Mouse (Mus musculus): ENCODE results near the gene 0610030E20Rik.

0610030E20Rik gene

GRCm38 (mm10) chr6:72347166-72347941 lies at the start of gene 0610030E20Rik:
TSS of gene 0610030E20Rik (plus strand) at chr6:72347317.
- no peak for DNase-seq (ENCODE audit: low spot score)

GRCm38 (mm10) chr6:72297825-72298224 lies 49.3 kb upstream of the 0610030E20Rik start:
- DNase-seq (ENCODE audit: low spot score), result no peak

GRCm38 (mm10) chr6:72302349-72302925 lies 44.7 kb upstream of the 0610030E20Rik start:
- no peak for DNase-seq (ENCODE audit: low spot score)

DNA sequence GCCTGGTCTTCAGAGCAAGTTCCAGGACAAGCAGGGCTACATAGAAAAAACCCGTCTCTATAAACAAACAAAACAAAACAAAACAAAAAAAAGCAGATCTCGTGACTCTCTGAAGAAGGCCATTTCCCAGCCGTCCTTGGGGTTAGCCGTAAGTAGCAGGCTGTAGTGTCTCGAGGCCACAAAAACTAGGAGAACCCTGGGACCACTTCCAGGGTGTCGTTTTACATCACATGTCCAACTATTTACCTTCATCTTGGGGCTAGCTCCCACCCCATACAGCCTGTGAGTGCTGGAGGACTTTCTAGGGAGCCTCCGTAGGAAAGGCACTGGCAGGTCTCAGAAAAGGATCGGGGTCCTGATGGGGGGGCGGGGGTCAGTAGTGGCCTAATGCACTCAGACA lies 43.6 kb upstream of the 0610030E20Rik start:
- DNase-seq (ENCODE audit: low spot score), result no peak

DNA sequence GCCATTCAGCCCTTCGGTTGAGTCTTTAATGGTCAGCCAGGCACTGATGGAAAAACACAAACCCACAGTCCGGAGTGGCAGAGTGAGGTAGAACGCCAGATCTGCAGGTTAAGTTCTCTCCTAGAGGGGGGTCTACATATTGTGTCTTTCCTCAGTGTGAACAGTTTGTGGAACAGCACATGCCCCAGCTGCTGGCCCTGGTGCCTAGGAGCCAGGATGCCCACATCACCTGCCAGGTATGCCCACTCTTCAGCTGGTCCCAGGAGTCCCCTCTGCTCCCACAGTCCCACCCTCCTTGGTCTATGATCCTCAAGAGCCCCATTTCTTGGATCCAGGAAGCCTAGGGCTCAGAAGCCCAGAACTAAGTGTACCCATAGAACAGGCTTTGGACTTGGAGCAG lies 34.9 kb upstream of the 0610030E20Rik start:
- DNase-seq (ENCODE audit: low spot score), result no peak

DNA sequence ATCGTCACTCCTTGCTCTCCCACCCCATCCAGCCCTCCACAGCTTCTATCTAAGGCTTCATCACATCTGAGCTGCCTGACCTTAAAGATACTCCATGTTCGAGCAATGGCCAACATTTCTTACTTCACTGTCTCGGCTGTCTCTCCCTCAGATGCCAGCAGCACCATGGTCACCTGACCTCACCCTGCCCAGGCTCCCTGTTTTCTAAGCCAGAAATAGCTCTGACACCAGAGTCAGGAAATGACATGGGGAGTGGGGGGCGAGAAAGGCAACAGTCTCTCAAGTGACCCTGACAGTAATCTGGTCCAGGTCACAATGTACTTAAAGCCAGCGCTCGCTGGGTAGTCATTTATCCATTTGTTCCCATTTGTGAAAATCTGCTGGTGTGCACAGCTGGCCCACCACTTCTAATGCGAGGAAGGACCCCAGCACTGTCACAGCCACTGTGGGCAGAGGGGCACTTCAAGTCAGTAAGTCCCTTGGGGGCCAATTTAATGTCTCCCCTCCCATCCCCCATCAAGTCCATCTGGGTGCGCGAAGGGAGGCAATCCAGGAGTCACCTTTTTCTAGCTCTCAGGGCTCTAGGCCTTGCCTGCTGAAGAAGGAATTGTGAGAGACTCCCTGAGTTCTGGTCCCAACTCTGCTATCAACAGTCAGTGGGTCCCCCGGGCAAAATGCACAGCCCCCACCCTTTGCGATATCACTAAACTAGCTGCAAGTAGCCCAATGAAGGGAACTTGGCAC lies 33.8 kb upstream of the 0610030E20Rik start:
- no peak for DNase-seq (ENCODE audit: low spot score)

GRCm38 (mm10) chr6:72315384-72315783 lies 31.7 kb upstream of the 0610030E20Rik start:
- DNase-seq (ENCODE audit: low spot score), result no peak

DNA sequence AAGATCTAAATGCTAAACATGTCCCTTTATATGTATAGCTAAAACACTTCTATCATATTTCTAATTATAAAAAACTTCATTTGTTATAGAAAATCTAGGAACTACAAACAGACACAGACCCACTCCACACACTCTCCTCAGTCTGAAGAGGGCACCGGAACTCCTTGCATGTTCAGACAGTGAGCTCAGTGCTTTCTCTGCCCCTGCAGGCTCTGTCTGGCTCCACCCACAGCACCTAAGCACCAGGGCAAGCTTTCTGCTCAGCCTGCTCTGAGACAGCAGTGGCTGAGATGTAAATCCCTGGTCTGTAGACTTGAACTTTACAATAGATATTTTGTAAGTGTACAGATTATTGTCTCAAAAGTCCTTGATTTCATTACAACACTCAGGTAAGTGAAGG lies 31.1 kb upstream of the 0610030E20Rik start:
- no peak for DNase-seq (ENCODE audit: low spot score)

DNA sequence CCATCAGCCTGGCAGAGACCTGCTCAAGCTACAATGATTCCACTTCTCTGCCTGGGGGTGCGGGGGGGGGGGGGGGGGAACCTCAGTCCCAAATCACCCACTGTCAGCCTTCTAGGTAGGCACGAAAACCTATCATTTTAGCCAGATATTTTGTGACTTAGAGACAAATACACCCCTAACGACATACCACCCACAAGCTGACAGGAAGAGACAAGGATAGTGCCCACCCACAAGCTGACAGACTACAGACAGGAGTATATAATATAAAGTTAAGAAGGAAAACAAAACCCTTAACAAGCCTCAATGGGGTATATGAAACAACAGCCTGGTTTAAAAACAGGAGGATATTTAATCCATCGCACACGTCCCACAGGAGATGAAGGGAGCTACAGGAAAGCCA lies 28.7 kb upstream of the 0610030E20Rik start:
- DNase-seq (ENCODE audit: low spot score), result no peak

DNA sequence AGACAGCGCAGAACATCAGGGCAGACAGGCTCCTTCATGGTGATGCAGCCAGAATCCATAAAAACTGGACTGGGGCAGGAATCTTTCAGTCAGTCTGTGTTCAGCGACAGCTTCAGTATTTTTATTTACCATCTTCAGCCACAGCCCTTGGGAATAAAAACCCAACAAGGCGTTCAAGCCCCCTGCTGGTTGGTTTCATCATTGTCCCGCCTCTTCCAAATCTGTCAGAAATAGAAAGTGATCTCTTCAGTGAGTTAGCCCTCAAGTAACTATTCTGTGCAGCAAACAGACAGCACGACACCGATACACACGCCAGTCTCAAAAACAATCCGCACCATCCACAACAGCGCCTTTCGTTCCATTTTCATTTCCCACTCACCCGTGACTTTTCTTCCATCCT lies 28.1 kb upstream of the 0610030E20Rik start:
- peak; percentile 38 for DNase-seq (ENCODE audit: low spot score)

DNA sequence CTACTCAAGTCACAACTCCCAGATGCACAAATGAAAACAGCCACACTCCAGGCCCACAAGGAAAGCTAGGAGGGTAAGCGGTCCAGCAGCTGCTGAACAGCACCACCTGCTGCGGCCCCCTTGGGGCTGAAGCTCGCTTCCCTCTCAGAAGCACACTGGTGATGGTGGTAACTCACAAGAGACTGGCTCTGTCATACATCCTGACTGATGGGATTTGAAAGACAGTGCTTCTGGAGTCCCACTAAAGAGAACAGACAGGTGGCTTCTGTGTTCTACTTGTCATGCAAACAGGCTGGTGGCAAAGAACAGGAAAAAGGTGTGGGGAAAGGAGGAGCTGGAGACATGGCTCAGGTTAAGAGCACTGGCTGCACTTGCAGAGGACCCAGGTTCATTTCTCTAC lies 24.2 kb upstream of the 0610030E20Rik start:
- DNase-seq (ENCODE audit: low spot score), result no peak

- no peak for DNase-seq (ENCODE audit: low spot score)
Observed at GRCm38 (mm10) chr6:72323786-72324508, 23.2 kb upstream of the 0610030E20Rik start.

DNA sequence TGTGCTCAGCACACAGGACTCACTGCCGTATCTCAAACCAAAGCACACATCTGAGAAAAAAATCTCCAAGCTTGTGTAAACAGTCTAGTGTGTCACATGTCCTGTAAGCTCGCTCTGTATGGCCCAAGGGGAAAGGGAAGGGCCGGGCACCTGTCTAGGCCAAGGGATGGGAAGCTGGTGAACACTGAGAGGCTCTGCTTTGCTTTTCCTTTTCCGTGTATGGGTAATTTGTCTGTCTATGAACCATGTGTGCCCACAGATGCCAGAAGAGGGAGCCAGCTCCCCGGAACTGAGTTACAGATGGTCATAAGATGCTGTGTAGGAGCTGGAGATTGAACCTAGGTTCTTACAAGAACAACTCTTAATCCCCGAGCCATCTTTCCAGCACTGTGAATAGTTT lies 20.8 kb upstream of the 0610030E20Rik start:
- DNase-seq (ENCODE audit: low spot score), result no peak

- DNase-seq (ENCODE audit: low spot score), result no peak
Observed at GRCm38 (mm10) chr6:72329019-72329418, 18.1 kb upstream of the 0610030E20Rik start.

DNA sequence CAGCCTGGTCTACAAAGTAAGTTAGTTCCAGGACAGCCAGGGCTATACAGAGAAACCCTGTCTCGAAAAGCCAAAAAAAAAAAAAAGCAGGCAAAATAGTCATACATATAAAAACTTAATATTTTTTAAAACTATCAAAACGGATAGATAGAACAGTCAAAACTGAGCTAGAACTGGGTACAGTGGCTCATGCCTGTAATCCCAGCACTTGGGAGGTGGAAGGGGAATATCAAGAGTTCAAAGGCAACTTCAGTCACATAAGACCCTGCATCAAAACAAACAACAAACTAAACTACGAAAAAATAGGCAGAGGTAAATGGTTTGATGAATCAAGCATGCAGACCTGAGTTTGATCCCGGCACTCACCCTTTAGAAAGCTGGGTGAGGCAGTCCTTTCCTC lies 17.0 kb upstream of the 0610030E20Rik start:
- DNase-seq (ENCODE audit: low spot score), result no peak

DNA sequence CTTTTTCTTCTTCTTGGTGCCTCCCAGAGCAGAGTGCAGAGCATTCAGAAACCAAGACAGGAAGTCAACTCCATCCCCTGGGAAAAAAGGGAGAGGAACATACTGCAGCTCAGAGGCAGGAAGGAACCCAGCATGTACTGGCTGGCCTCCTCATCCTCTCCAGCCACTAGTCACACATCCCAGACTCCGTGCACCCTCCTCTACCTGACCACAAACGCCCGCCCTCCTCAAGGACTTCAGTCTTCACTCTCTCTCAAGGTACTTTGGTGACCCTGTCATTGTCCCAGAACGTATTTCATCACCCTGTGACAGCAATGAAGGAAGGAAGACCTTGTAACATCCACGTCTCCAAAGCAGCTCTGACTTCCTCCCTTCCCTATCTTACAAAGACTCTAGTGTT lies 14.0 kb upstream of the 0610030E20Rik start:
- no peak for DNase-seq (ENCODE audit: low spot score)

- DNase-seq (ENCODE audit: low spot score), result no peak
Observed at GRCm38 (mm10) chr6:72340481-72340880, 6.6 kb upstream of the 0610030E20Rik start.

- DNase-seq (ENCODE audit: low spot score), result no peak
Observed at GRCm38 (mm10) chr6:72344396-72345073, 2.6 kb upstream of the 0610030E20Rik start.

GRCm38 (mm10) chr6:72345074-72345567 lies 2.0 kb upstream of the 0610030E20Rik start, which contains the start of gene Usp39:
TSS of gene Usp39 (minus strand) at chr6:72345184.
- DNase-seq (ENCODE audit: low spot score), result peak; percentile 87

- no peak for DNase-seq (ENCODE audit: low spot score)
Observed at GRCm38 (mm10) chr6:72345633-72346032, 1.5 kb upstream of the 0610030E20Rik start.

- no peak for DNase-seq (ENCODE audit: low spot score)
Observed at GRCm38 (mm10) chr6:72346261-72346660, 856 bp upstream of the 0610030E20Rik start.

DNA sequence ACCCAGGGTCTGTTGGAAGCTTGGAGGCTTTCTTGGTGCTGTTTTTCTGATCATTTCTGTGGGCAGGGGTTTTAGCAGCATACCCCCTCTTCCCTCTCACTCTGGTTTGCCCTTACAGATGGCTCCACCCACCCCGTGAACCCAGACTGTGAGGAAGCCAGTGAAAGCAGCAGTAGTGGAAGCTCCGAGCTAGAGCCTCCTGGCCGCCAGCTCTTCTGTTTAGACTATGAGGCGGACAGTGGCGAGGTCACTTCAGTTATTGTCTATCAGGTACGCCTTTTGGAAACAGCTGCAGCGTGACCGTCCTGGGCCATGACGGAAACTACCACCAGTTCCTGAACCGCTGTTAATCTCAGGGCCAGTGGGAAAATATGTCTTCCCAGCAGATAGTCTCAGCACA lies 1.3 kb downstream of the 0610030E20Rik start:
- DNase-seq (ENCODE audit: low spot score), result no peak
